Mouse (Mus musculus): ENCODE results near the gene Parp8. TPM values are rescaled to one million over a fixed set of nuclear protein-coding genes. Genes with fewer than 3 reads are reported as not detected.

The Parp8 gene
- total RNA-seq, 2 experiments from 2014 or later, result 36.3 to 44.1 TPM

DNA sequence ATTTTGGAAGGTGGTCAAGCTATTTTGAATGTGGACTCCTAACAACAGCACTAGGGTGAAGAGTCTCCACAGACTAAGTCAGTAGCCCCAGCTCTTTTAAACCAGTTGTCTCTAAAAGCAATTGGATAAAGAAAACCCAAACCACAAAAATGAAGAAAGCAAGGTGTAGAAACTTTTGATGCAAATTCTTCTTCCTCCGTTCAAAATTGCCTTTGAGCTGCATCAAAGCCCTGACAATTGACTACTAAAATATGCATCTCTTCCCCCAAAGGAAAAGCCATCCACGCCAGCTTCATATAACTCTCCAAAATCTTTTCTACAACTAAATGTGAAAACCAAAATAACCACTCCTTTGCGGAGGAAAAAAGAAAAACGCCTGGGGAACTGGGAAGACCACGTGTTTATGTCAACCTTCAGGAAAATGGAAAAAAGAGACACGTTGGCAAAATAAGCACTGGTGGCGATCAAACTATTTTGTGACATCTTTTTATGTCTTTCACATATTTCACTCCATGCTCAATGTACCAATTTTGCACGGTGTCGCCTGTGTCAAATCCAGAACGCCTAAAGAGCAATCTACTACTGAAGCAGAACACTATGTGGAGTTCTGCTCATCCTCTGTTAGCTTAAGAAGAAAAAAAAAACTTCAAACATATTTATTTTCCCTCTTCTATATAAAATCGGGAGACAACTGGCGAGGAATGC is 1.8 kb downstream of the Parp8 start:
- DNase-seq (ENCODE audit: extremely low spot score in 1 of 2, low spot score in 1 of 2), result no peak

DNA sequence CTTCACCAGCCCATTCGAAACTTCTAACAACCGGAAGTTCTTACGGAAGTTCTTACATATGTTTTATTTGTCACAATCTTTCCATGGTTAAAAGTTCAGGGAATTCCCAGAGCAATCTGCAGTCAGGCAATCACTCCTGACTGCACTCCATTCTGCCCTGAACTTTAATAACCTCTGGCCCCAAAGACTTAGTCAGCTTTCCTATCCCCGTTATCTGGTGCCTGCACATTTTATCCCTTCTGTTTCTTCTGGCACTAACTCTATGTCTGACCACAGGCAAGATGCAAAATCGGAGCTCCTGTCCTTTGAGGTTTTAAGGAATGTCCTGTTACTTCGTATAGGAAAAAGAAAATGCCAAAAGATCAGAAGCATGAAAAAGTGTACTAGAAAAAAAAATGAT is 4.7 kb downstream of the Parp8 start:
- no peak for DNase-seq (ENCODE audit: extremely low spot score in 1 of 2, low spot score in 1 of 2)

DNA sequence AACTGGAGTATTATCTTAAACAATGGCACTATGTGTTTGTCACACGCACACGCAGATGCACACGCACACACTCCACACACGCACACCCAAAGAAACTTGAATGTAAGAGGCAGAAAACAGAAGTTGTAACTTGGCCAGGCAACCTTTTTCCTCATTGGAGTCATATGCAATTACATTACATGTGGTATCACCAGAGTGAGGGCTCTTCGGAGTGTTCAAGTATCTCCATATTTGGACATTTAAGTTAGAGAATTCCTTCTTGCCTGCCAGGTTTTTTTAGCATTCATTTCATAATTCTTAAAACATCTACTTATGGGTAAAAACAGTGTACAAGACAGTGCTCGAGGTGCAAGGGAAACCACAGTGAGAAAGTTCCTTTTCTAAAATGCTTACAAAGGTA is 6.7 kb downstream of the Parp8 start:
- no peak for DNase-seq (ENCODE audit: extremely low spot score in 1 of 2, low spot score in 1 of 2)

DNA sequence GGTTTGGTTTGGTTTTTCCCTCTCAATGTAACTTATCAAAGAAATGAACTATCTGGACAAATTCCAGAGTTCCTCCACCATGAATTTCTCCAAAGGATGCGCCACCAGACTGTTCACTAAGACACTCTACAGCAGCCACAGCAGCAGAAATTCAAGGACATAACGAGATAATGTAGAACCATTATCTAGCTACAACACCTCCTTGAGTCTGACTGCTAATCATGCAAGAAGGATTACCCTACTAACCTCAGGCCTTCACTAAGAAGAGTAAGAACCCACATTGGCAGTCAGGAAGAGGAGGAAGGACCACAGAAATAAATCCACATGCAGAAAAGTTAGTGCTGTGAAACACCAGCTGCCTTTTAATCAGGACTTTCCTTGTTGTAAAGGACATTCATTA is 11.8 kb downstream of the Parp8 start:
- DNase-seq (ENCODE audit: extremely low spot score in 1 of 2, low spot score in 1 of 2), result no peak

DNA sequence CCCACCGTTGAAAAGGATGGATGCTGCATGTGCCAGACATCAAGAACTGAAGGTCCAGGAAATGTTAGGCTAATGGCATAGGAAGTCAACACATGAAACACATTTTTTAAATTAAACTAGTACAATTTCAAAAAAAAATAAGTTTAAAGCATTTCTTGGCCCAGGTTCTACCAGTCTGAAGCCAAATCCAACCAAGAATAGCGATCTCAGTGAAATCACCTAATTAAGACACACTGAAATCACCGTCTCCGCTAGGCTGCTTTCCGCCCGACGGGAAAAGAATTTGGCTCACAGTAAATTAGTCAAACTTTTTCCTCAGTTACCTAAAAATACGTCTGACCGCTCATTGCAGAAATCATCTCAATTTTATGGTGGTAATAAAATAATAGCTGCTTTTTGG is 13.3 kb downstream of the Parp8 start:
- DNase-seq (ENCODE audit: extremely low spot score in 1 of 2, low spot score in 1 of 2), result no peak

DNA sequence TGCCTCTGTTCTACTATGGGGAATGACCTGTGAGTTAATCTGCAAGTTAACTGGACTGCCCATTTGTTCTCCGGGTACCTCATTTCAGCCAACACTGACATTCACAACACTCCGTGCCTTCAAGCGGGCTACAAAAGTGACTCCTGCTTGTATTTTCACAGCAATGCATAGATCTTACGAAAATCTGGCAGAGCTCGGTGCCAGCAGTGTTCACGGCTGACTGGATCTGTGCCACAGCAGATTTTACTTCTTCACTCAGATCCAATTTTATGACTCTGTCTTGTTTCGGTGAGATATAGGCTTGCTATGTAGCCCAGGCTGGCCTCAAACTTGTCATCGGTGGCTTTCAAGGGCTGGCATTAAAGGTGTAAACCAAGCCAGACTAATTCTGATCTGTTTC is 15.2 kb downstream of the Parp8 start:
- no peak for DNase-seq (ENCODE audit: extremely low spot score in 1 of 2, low spot score in 1 of 2)

DNA sequence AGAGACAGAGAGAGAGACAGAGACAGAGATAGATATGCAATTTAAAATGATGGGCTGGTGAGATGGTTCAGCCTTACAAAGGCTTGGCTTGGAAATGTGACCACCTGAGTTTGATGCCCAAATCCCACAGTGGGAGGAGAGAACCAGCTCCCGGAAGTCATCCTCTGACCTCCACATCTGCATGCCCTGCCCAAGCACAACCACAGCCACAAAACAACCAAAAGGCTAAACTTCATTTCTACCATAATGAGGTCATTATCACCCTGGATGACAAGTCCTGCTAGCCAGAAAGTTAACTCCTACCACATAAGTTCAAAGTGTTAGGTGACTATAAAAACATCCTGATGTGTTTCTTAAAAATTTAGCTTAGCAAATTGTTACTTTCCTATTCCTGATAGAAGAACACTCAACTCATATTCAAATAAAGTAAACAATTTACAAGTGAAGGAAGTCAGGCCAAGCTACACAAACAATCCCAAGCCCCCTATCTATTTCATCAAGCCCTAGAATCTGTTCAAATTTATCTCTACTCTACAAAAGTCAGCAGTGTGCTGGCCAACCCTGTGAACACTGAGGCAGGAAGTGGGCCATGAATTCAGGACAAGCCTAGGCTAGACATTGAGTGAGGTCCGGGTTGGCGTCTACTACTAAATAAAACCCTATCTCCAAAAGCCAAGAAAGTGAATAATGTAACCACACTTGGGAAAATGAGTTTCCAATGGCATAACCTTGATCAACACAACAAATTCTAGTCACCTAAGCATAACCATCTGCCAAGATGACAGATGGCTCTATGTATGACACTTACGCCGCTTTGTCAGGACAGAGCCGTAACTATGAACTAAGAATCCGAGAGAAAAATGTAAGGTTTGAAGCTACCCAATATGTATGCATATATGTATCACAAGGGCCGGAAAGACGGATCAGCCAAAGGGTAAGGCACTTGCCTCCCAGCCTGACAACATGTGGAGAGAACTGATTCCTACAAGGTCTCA is 17.0 kb downstream of the Parp8 start:
- DNase-seq (ENCODE audit: extremely low spot score in 1 of 2, low spot score in 1 of 2), result no peak

DNA sequence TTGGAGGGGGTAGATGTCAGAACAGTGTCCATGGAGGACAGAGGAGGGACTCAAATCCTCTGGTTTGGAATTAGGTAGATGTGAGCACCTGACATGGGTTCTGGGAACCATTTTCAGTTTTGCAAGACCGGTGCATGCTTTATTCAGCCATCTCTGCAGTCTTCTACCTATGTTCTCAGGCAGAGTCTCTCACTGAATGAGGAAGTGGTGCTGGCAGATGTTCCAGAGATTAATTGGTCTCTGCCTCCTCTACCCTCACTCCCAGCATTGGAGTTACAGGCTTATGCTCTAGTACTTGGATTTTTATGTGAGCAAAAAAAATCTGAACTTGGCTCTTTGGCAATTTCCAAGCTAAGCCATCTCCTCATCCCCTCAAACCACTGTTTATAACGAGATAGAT is 17.8 kb downstream of the Parp8 start:
- DNase-seq (ENCODE audit: extremely low spot score in 1 of 2, low spot score in 1 of 2), result no peak

DNA sequence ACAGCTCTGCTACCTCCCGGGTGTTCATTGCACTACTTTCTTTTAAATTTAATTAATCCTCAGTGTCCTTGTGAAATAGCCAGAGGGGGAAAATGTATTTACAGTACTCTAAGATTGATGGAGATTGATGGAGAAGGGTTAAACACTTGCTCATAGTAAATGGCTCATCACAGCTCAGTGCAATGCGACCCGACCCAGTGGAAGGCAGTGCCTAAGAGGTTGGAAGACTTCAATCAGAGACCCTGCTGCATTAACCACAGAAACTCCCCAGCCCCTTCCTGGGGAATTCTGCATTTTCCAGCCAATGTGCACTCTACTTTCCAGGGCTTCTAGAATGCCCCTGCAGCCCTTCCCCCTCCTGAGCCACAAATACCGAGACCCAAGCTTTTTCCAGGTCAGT is 18.7 kb downstream of the Parp8 start:
- no peak for DNase-seq (ENCODE audit: extremely low spot score in 1 of 2, low spot score in 1 of 2)

DNA sequence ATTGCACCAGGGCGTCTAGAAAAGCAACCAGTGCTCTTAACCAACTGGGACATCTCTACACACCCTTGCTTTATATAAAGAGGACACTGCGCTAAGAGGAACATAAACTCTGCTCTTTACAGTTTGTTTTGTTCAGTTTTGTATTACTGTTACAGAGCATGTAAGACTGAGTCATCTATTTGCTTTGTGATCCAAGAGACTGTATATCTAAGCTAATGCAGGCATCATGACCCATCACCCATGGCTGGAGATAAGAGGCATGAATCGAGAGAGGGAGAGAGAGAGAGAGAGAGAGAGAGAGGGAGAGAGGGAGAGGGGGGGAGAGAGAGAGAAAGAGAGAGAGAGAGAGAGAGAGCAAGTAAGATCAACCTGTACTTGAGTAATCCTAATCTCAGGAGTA is 24.8 kb downstream of the Parp8 start:
- no peak for DNase-seq (ENCODE audit: extremely low spot score in 1 of 2, low spot score in 1 of 2)

DNA sequence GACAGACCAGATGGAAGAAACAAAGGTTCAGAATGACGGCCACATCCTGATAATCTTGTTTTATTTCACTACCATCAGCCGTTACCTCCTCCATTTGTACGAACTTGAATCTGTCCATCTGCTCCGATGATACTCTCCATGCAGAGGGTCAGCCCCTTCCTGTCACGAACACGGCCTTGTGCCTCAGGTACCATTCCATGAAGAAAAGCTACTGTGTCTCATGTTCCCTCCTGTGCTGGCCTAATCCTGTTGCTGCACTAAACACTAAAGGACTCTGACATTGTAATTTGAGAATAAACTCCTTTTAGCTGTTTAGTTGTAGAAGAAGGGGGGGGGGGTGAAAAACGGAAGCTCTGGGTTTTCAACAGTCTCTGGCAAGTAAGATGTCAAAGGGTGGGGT is 33.8 kb downstream of the Parp8 start:
- no peak for DNase-seq (ENCODE audit: extremely low spot score in 1 of 2, low spot score in 1 of 2)

DNA sequence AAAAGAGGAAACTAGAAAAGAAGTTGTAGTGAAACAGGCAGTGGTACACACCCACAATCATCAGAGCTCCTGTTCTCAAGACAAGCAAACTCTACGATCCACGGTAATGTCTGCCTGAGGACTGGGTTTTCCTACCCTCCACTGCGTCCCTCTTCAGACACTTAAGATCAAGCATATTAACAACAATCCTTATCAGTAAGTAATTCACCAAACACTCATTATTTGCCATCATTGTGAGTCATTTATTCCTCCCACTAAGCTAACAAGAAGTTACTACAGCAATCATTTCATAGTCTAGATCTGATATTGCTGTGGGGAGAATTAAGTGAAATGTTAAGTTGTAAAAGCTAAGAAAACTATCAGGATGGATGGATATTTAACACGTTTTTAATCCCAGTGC is 35.0 kb downstream of the Parp8 start:
- DNase-seq (ENCODE audit: extremely low spot score in 1 of 2, low spot score in 1 of 2), result no peak

DNA sequence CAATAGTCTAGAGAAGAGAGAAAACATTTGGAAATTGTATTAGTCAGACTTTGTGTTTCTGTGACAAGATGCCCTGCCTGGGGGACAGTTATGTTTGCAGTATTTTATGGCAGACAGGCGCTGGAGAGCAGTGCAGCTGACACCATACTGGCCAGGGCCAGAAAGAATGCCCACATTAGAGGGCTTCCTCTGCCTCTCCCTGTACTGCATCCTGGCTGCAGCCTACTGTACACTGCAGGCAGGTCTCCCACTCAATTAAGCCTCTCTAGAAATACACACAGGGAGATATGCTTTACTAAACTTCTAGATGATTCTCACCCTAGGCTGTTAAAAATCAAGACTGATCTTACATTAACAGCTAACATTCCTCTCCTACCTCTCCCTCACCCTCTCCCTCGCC is 36.6 kb downstream of the Parp8 start:
- no peak for DNase-seq (ENCODE audit: extremely low spot score in 1 of 2, low spot score in 1 of 2)

DNA sequence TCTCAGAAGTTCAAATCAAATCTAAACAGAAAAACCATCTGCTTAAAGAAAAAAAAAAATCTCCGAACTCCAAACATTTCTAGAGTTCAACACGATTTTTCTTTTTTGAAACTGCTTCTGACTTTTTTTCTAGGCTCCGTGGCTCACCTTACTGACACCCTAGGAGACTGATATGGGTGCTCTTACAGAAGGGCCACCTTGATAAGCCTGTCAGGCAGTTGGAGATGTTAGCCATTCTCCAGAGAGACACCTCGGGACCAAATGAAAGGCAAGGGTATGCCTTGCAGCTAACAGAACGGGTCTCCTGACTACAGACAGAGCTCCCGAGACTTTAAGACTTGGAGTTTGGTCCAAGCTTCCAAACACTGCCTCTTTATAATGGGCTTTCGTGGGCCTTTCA is 37.1 kb downstream of the Parp8 start:
- no peak for DNase-seq (ENCODE audit: extremely low spot score in 1 of 2, low spot score in 1 of 2)

DNA sequence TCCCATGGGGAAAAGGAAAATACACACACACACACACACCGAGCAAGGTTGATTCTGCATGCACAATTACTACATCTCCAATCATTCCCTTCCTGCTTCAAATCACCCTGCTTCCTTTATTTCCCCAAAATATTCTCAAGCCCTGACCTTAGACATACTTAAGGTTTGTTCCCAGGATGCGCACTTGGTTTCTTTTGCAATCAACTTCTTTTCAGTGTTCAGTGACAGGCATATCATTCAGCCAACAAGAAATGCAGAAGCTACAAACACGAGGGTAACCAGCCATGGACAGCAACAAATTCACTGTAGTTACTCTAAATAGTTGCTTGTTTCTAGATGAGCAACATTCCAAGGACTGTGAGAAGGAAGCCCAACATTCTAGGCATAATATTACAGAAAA is 38.1 kb downstream of the Parp8 start:
- DNase-seq (ENCODE audit: extremely low spot score in 1 of 2, low spot score in 1 of 2), result no peak

DNA sequence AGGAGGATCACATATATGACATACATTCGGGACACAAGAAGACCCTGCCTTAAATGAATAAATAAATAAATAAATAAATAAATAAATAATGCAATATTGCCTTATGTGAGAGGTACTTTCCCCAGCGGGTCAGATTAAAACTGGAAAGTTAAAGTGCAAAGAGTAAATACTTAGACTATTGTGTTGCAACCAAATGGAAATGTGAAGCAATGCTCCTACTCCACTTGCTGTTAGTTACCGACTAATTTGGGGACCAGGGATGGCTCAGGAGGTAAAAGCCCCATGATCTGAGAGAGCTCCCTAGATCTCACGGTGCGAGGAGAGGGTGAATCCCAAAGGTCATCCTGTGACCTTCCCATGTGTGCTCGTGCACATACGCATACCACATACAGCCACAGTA is 38.7 kb downstream of the Parp8 start:
- no peak for DNase-seq (ENCODE audit: extremely low spot score in 1 of 2, low spot score in 1 of 2)

DNA sequence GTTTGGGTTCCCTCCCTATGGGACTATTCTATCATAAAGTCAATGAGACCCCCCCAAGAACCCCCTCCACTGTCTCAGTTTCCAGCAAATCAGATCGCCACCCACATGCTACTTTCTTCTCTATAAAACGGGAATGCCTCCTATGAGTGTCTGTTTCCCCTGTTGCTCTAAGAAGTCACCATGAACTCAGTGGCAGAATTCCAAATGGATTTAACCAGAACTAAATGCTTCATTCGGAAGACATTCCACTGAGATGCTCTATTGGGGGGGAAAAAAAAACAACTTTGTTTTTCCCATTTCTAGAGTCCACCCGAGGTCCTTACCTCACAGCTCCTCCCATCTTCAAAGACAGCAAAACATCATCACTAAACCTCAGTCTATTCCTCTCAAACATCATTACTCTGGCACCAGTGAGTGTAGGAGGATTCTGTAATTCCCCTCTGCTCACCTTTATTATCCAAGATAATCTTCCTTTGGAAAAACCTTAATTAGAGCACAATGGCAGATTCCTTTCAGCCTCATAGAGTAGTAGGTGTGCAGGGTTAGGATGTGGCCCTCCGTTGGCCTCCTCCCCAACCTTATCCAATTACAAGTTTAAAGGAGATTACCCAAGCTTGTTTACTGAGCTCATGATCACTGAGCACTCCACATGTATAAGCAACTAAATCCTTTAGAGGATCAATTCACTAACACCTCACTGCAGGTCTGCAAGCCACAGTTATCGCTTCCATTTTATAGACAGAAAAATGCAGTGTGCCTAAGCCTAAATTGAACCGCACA is 51.1 kb downstream of the Parp8 start:
- no peak for DNase-seq (ENCODE audit: extremely low spot score in 1 of 2, low spot score in 1 of 2)

DNA sequence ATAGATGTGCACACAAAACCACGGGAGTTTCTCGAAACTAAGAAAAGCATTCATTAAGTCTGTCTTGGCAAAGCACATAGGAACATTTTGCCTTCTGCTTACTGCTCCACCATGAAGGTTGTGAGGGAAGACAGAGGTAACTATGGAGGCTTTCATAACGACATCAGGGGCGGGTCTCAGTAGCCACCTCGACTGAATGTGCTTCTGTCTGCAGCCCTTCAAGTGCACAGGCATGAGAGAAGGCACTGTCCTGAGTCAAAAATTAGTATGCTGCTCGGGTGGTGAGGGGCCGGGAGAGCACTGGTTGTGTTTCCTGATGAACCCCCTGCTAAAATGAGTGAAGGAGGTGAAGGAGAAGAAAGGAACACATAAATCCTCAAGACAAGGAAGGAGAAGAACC is 51.8 kb downstream of the Parp8 start:
- DNase-seq (ENCODE audit: extremely low spot score in 1 of 2, low spot score in 1 of 2), result no peak

DNA sequence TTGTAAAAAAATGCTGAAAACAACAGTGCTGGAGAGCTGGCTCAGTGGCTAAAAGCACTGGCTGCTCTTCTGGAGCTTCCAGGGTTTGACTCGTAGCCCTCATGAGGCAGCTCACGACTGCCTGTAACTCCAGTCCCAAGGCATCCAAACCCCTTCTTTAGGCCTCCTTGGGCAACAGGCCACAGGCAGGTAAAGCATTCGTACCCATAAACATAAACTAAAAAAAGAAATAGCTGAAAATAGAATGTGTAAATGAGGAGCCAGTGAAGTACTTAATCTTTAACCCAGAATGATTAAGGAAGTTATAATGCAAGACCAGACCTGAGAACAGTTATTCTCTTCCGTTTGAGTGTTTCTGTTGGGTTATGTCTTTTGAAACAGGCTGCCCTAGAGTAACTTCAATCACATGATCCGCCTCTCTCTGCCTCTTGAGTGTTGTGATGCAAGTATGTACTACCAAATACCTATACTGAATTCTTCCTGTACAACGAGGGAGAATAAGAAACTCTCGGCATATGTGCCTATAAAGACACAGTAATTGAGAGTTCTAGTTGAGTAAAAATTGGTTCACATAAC is 53.2 kb downstream of the Parp8 start:
- no peak for DNase-seq (ENCODE audit: extremely low spot score in 1 of 2, low spot score in 1 of 2)

DNA sequence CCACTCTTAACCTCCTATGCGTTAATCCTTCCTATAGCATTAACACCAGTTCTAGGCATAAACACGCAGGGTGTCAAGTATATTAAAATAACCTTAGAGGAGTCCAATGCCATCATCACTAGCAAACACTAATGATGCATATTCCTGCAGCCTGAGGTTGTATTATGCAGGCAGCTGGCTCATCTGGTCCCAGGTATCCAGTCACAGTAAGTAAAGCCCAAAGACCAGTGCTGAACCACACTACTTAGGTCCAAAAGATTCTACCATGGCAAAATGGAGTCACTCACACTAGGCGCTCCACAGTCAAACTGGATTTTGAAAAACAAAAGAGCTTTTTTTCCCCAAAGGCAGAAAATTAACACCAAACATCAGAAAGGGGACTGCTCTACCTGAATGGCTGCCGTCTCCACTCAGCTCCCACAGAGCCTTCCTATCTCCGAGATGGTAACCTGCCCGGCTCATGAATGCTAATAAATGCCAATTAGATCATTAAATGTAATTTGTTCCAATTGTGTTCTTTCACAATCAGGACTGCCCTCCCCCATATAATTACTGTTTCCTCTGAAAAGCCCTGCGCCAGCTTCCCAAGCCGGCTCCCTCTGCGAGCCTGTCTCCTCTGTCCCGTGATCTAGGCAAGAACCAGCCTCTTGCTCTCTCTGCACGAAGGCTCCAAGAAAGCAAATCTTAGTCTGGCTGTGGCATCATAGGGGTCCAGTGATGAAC is 54.5 kb downstream of the Parp8 start:
- no peak for DNase-seq (ENCODE audit: extremely low spot score in 1 of 2, low spot score in 1 of 2)
